Mouse (Mus musculus) heart, embryonic 16.5 days (tissue): ENCODE results near the gene Sf3b1. TPM values are rescaled to one million over a fixed set of nuclear protein-coding genes. Genes with fewer than 3 reads are reported as not detected.

Experiments used
- polyA plus RNA-seq: library from polyadenylated mRNA; unstranded; fragments of >200 nt; fragmentation: Nextera tagmentation; extraction: Ambion mirVana; gene quantifications from 2 replicates; pipeline ENCODE4 v1.2.1, GENCODE M21; 2015

Sf3b1 gene
- polyA plus RNA-seq, 1 experiment from 2014 or later: 194 TPM

Other genes with a start within 250 kb of the Sf3b1 start
- 8.7 and 11.4 TPM in 2 replicates for gene Ankrd44, start 101.1 kb downstream of the Sf3b1 start, polyA plus RNA-seq
- 18.7 and 20.3 TPM in 2 replicates for gene Coq10b, start 25.3 kb upstream of the Sf3b1 start, polyA plus RNA-seq
- gene Hspe1, start 60.7 kb upstream of the Sf3b1 start, polyA plus RNA-seq: 276 and 289 TPM in 2 replicates
- gene Hspd1, start 60.8 kb upstream of the Sf3b1 start, polyA plus RNA-seq: 491 and 512 TPM in 2 replicates
- gene Mob4, start 103.8 kb upstream of the Sf3b1 start, polyA plus RNA-seq: 113 and 127 TPM in 2 replicates
- 10.3 and 11.2 TPM in 2 replicates for gene Rftn2, start 199.3 kb upstream of the Sf3b1 start, polyA plus RNA-seq
- gene Mars2, start 209.7 kb upstream of the Sf3b1 start, polyA plus RNA-seq: 3.8 and 4.0 TPM in 2 replicates